Mouse (Mus musculus) stomach, embryonic 15.5 days (tissue): ENCODE measurements at regions not wholly inside any gene's neighbourhood (a gene's known extent, or its start where the extent isn't known, plus 50 kb on each side); places are given as distances from the start of the nearest gene placed in this dataset.
"Not testable (repeated sequence)": the region's sequence is repeated elsewhere in the genome, so short reads cannot be mapped to it uniquely, and the experiment has no call there.

Experiments used
- ATAC-seq: fragments of 200-750 bp; cut with Nextera tagmentation; 2 replicates; pipeline ENCODE4 v1.8.0; 2017; ENCODE audit warnings: low read depth, moderate number of reproducible peaks, moderate TSS enrichment; ENCODE audit not compliant: insufficient read depth, low FRiP score
- H3K27ac ChIP-seq: fragments of 300-500 bp; sonication (generic); 2 replicates; pipeline ENCODE4 v1.5.1; 2015; ENCODE audit warnings: mild to moderate bottlenecking, inconsistent platforms
- H3K27me3 ChIP-seq: fragments of 300-500 bp; sonication (generic); replicated peaks from 2 replicates; pipeline ENCODE4 v1.6.1; 2015; ENCODE audit warnings: inconsistent platforms
- H3K36me3 ChIP-seq: fragments of 300-500 bp; sonication (generic); 2 replicates; pipeline ENCODE4 v1.6.1; 2015; ENCODE audit warnings: inconsistent platforms
- H3K4me1 ChIP-seq: fragments of 300-500 bp; sonication (generic); 2 replicates; pipeline ENCODE4 v1.6.1; 2015; ENCODE audit warnings: inconsistent platforms
- H3K4me2 ChIP-seq: fragments of 300-500 bp; sonication (generic); 2 replicates; pipeline ENCODE4 v1.6.1; 2015; ENCODE audit warnings: mild to moderate bottlenecking, inconsistent platforms
- H3K4me3 ChIP-seq: fragments of 300-500 bp; sonication (generic); replicated peaks from 2 replicates; pipeline ENCODE4 v1.5.1; 2015; ENCODE audit warnings: inconsistent platforms
- H3K9ac ChIP-seq: fragments of 300-500 bp; sonication (generic); 2 replicates; pipeline ENCODE4 v1.6.1; 2015; ENCODE audit warnings: inconsistent platforms
- H3K9me3 ChIP-seq: fragments of 300-500 bp; sonication (generic); 2 replicates; pipeline ENCODE4 v1.6.1; 2016; ENCODE audit warnings: inconsistent platforms
- WGBS: fragments of 180-500 bp; shearing (Covaris S2); methylation state at CpG from one replicate; pipeline ENCODE4 v1.1.7; 2015; 5-methylcytosine and 5-hydroxymethylcytosine counted together

- not testable (repeated sequence) for H3K36me3 ChIP-seq, H3K4me1 ChIP-seq, H3K9me3 ChIP-seq, H3K9ac ChIP-seq, H3K27ac ChIP-seq, H3K27me3 ChIP-seq, ATAC-seq
- Histone ChIP-seq H3K4me3 (peak overlapping the region; percentile 29; the same call in 1 of the 2 replicates), H3K4me2 (peak overlapping the region; percentile 41)
- WGBS: 5% methylated on average over 35 of the region's 47 CpGs
Measured at GRCm38 (mm10) chr12:22156467-22157037, 739.1 kb upstream of the Ywhaq start.

GRCm38 (mm10) chr12:22155341-22155740 lies 737.9 kb upstream of the Ywhaq start:
- not testable (repeated sequence) for H3K9me3 ChIP-seq, H3K27ac ChIP-seq, ATAC-seq, H3K4me1 ChIP-seq, H3K4me2 ChIP-seq, H3K27me3 ChIP-seq, H3K36me3 ChIP-seq, H3K9ac ChIP-seq, H3K4me3 ChIP-seq
- WGBS: 81% methylated on average over 5 of the region's 8 CpGs
